Mouse (Mus musculus): ENCODE measurements around the gene Serpina3c. TPM values are rescaled to one million over a fixed set of nuclear protein-coding genes. Genes with fewer than 3 reads are reported as not detected.

Serpina3c gene
- total and polyA plus RNA-seq, 3 experiments, result not detected

- DNase-seq (ENCODE audit: extremely low read depth), result no peak
- H3K27me3 ChIP-seq (replicated peaks), result peaks cover 46% of the 10 kb centered on the region
- dilution Hi-C loops (cut with MboI; ENCODE audit: extremely low pct_ligation_motif_present, extremely low pct_unique_long_range_greater_than_20kb, low sequenced_read_pairs), result no loop called here
Measured at GRCm38 (mm10) chr12:104151989-104152388, 1.7 kb downstream of the Serpina3c start.

GRCm38 (mm10) chr12:104145571-104145970 is 8.1 kb downstream of the Serpina3c start:
- Histone ChIP-seq H3K9ac (ENCODE audit: insufficient read depth, low read depth) (no peak overlapping the region), H3K4me2 (ENCODE audit: insufficient read depth, low read depth, poor library complexity, severe bottlenecking) (no peak overlapping the region), H3K9me3 (replicated peaks; ENCODE audit: low read length) (no peaks in the 10 kb centered on the region), H3K36me3 (replicated peaks in 1 of 2; ENCODE audit: control insufficient read depth in 1 of 2, insufficient read depth in 1 of 2, low read length in 1 of 2) (no peaks in the 10 kb centered on the region), H3K27me3 (replicated peaks) (peaks cover 74% of the 10 kb centered on the region), H3K4me1 (ENCODE audit: control insufficient read depth in 1 of 2, insufficient read depth in 2 of 2) (no peaks in the 10 kb centered on the region), H3K4me3 (replicated peaks in 1 of 3; ENCODE audit: low read depth in 2 of 3, low read length in 2 of 3, poor library complexity in 1 of 3) (no peak overlapping the region), H3K27ac (ENCODE audit: insufficient read depth, low read depth) (no peak overlapping the region), H3K79me2 (replicated peaks; ENCODE audit: control insufficient read depth, extremely low read depth, insufficient read depth, poor library complexity, severe bottlenecking) (no peaks in the 10 kb centered on the region)
- dilution Hi-C loops (cut with MboI; ENCODE audit: extremely low pct_ligation_motif_present, extremely low pct_unique_long_range_greater_than_20kb, low sequenced_read_pairs) (no loop called here), in situ Hi-C loops (cut with MboI; ENCODE audit: low pct_ligation_motif_present, low pct_unique_long_range_greater_than_20kb, low sequenced_read_pairs) (no loop called here)
- TF ChIP-seq MXI1 (IDR thresholded peaks at IDR 0.05; ENCODE audit: low read depth, low read length), result no peak
- no peak for TF ChIP-seq CHD1 (IDR thresholded peaks at IDR 0.05; ENCODE audit: low read depth, low read length)
- TF ChIP-seq USF1 (IDR thresholded peaks at IDR 0.05; ENCODE audit: low read depth, low read length), result no peak
- TF ChIP-seq E2F4 (IDR thresholded peaks at IDR 0.05; ENCODE audit: insufficient replicate concordance, low read depth, low read length), result no peak
- TF ChIP-seq SIN3A (IDR thresholded peaks at IDR 0.05; ENCODE audit: low read length), result no peak
- TF ChIP-seq GABPA (IDR thresholded peaks at IDR 0.05; ENCODE audit: insufficient replicate concordance, low read depth, low read length), result no peak
- TF ChIP-seq NRF1 (IDR thresholded peaks at IDR 0.05; ENCODE audit: low read depth, low read length), result no peak
- no peak for TF ChIP-seq TBP (conservative IDR thresholded peaks at IDR 0.05; ENCODE audit: low read depth, low read length)
- no peak for TF ChIP-seq BHLHE40 (IDR thresholded peaks at IDR 0.05; ENCODE audit: low read depth, low read length)
- no peak for TF ChIP-seq RAD21 (IDR thresholded peaks at IDR 0.05; ENCODE audit: low read depth, low read length)
- TF ChIP-seq ZMIZ1 (IDR thresholded peaks at IDR 0.05; ENCODE audit: low read depth, low read length), result no peak
- TF ChIP-seq ZC3H11A (IDR thresholded peaks at IDR 0.05; ENCODE audit: low read depth, low read length), result no peak
- no peak for TF ChIP-seq MYC (IDR thresholded peaks at IDR 0.05; ENCODE audit: low read depth, low read length)
- no peak for DNase-seq (ENCODE audit: extremely low read depth)

More at GRCm38 (mm10) chr12:104151989-104152388, 1.7 kb downstream of the Serpina3c start:
- Histone ChIP-seq H3K4me1 (ENCODE audit: control insufficient read depth in 1 of 2, insufficient read depth in 2 of 2) (no peaks in the 10 kb centered on the region), H3K36me3 (replicated peaks in 1 of 2; ENCODE audit: control insufficient read depth in 1 of 2, insufficient read depth in 1 of 2, low read length in 1 of 2) (no peaks in the 10 kb centered on the region), H3K9ac (ENCODE audit: insufficient read depth, low read depth) (no peak overlapping the region), H3K9me3 (replicated peaks; ENCODE audit: low read length) (no peaks in the 10 kb centered on the region), H3K4me3 (replicated peaks in 1 of 3; ENCODE audit: low read depth in 2 of 3, low read length in 2 of 3, poor library complexity in 1 of 3) (no peak overlapping the region), H3K79me2 (replicated peaks; ENCODE audit: control insufficient read depth, extremely low read depth, insufficient read depth, poor library complexity, severe bottlenecking) (no peaks in the 10 kb centered on the region), H3K27ac (ENCODE audit: insufficient read depth, low read depth) (no peak overlapping the region), H3K4me2 (ENCODE audit: insufficient read depth, low read depth, poor library complexity, severe bottlenecking) (no peak overlapping the region)
- TF ChIP-seq NRF1 (IDR thresholded peaks at IDR 0.05; ENCODE audit: low read depth, low read length) (no peak), TBP (conservative IDR thresholded peaks at IDR 0.05; ENCODE audit: low read depth, low read length) (no peak), ZKSCAN1 (IDR thresholded peaks at IDR 0.05; ENCODE audit: borderline replicate concordance, low read depth, low read length) (no peak), CHD2 (IDR thresholded peaks at IDR 0.05; ENCODE audit: low read length) (no peak), TCF12 (IDR thresholded peaks at IDR 0.05; ENCODE audit: low read depth, low read length) (no peak), MAFK (IDR thresholded peaks at IDR 0.05; ENCODE audit: insufficient replicate concordance, low read length) (no peak), E2F4 (IDR thresholded peaks at IDR 0.05; ENCODE audit: insufficient replicate concordance, low read depth, low read length) (no peak), JUN (IDR thresholded peaks at IDR 0.05; ENCODE audit: insufficient read depth, low read depth, low read length) (no peak), ZMIZ1 (IDR thresholded peaks at IDR 0.05; ENCODE audit: low read depth, low read length) (no peak), IRF4 (IDR thresholded peaks at IDR 0.05; ENCODE audit: low read depth, low read length) (no peak), UBTF (IDR thresholded peaks at IDR 0.05; ENCODE audit: low read depth, low read length) (no peak), CTCF (conservative IDR thresholded peaks at IDR 0.05 in 1 of 2, IDR thresholded peaks at IDR 0.05 in 1 of 2; ENCODE audit: low read depth in 2 of 2, low read length in 2 of 2) (no peak), ZNF384 (IDR thresholded peaks at IDR 0.05; ENCODE audit: low read depth, low read length) (no peak), HCFC1 (IDR thresholded peaks at IDR 0.05; ENCODE audit: low read depth, low read length) (no peak), MXI1 (IDR thresholded peaks at IDR 0.05; ENCODE audit: low read depth, low read length) (no peak), RCOR1 (conservative IDR thresholded peaks at IDR 0.05; ENCODE audit: low read depth, low read length) (no peak)
- in situ Hi-C loops (cut with MboI; ENCODE audit: low pct_ligation_motif_present, low pct_unique_long_range_greater_than_20kb, low sequenced_read_pairs), result no loop called here

Measured in CH12.LX (cell line).